Mouse (Mus musculus): ENCODE measurements around the gene Cst9. TPM values are rescaled to one million over a fixed set of nuclear protein-coding genes. Genes with fewer than 3 reads are reported as not detected.
A peak's percentile ranks its signal among the peaks of the same experiment; 100 is the strongest.

The Cst9 gene
- total RNA-seq (2014; fragmentation: Nextera tagmentation) (not detected in 2 replicates), total RNA-seq (2017) (not detected in 2 replicates)

DNA sequence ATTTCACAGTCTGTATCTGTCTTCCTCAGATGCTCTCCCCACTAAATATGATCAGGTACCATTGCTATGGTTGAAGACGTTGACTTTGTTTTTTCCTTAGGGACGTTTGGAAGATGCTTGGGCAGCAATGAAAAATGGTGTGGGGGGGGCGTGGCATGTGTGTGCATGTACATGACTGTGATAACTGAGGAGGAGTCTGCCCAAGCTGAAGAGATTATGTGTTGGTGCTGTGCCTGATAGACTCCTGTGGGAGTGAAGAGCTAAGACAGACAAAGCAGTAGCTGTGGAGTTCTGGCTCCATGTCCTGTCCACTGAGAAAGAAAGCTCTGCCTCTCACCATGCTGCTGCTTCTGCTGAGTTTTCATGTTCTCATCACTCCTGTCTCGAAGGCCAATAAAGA is at the start of gene Cst9:
TSS of gene Cst9 (plus strand) at position 236 of the 400 bp plus-strand sequence.
- ATAC-seq (replicated peaks; ENCODE audit: low FRiP score, low TSS enrichment, poor library complexity, severe bottlenecking): no peak

DNA sequence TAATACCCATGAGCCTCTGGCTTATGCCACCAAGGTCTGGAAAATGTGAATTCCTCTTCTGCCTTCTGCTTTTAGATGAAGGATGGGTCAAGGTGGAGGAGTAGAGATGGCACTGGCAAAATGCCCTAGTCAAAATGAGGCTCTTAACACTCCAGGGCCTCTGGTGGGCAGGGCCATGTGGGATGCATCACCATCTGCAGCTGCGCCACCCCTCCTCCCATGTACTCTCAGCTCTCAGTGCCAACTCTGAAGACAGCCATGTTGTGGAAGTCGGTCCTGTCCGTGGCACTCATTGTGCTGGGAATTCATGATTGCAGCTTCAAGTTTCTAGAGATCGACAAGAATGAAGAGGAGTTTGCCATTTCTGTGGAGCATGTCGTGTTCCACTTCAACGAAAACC is 45.8 kb upstream of the Cst9 start, which contains the start of gene Cst12:
TSS of gene Cst12 (plus strand) at position 220 of the 400 bp plus-strand sequence.
- no peak for ATAC-seq (replicated peaks; ENCODE audit: low FRiP score, low TSS enrichment, poor library complexity, severe bottlenecking)

DNA sequence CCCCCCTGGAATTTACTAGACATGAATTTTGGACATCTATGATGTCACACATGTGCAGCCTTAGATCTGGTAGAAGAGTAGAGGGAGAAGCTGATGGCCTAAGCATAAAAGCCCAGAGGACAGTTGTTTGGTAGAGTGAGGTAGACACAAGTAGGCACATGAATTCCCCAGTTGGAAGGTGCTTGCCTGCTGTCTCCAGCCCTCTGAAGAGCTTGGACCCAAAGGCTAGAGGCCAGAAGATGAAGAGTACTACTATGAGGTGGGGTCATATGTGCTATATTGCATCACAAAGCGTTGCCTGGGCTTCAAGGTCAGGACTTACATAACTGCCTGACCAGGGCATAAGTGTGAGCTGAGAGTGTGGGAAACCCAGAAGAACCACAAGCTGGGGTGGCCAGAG is 36.5 kb upstream of the Cst9 start, which contains the start of gene Cst8:
TSS of gene Cst8 (plus strand) at position 301 of the 400 bp plus-strand sequence.
- no peak for ATAC-seq (replicated peaks; ENCODE audit: low FRiP score, low TSS enrichment, poor library complexity, severe bottlenecking)

DNA sequence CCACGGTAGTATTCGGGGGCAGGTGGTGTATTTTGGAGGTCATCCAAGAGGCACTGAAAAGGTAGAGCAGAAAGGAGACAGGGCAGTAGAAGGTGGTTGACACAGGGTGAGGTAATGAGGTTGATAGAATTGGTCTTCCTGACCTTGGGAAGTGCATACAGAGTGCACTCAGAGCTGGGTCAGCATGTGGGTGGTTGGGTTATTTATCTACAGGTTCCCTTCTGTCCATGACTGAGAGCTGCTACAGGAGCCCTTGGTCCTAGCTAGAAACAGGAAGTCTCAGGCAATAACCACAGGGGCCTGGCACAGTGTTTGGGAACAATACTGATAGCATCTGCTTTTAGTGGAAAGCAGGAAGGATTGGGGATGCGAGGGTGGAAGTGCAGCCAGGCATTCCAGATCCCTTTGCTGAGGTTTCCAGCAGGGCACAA is 33.4 kb upstream of the Cst9 start:
- no peak for ATAC-seq (replicated peaks; ENCODE audit: low FRiP score, low TSS enrichment, poor library complexity, severe bottlenecking)

DNA sequence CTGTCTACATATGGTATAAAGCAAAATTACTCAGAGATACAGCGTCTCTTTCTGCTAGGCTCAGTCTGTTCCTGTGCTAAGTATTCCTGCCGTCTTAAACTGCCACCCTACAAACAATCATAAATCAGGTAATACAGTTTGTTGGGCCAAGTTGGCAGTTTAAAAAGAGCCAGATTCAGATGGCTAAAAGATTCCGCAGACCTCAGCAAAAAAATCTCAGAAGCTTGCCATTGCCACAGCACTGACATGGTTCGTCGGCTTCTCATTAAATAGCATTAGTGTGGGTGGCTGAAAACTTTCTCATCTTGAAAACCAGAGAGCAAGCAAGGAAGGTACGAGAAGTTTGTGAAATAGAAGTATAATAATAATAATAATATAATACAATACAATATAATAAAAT is 28.3 kb upstream of the Cst9 start:
- no peak for ATAC-seq (replicated peaks; ENCODE audit: low FRiP score, low TSS enrichment, poor library complexity, severe bottlenecking)

DNA sequence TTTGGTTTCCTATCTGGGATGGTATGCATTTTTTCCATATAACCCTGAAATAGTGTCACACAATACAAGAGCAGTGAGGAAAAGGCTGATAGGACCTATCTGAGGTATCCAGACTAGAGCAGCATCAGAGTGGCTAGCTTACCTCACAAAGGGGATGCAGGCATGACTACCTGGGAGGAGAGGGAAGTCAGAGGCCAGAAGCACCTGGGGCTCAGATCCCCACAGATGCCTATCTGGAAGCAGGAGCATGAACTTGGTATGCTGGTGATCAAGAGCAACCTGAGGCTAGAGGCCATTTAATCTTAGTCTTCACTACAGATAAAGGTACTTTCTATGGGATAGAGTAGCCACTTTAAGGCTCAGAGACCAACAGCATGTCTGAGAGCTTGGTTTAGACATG is 15.0 kb upstream of the Cst9 start, which contains the start of gene Cst13:
TSS of gene Cst13 (plus strand) at position 173 of the 400 bp plus-strand sequence.
- ATAC-seq (replicated peaks; ENCODE audit: low FRiP score, low TSS enrichment, poor library complexity, severe bottlenecking): no peak

DNA sequence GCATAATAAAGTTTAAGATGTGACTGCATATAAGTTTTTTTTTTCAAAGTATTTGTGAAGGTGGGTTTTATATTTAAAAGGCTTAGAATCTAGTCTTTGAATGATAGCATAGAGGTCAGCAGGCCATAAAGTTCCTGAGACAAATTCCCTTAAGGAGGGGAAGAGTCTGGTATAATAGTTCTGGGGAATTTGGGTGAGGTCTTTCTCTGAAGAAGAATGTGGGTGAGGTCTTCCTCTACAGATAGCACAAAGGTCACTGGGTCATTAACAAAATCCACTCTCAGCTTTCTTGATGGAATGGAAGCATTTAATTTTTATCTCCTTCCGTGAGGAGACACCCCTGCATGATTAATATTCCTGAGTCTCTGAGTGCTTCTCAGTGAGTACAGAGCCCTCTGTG is 9.0 kb upstream of the Cst9 start:
- ATAC-seq (replicated peaks; ENCODE audit: low FRiP score, low TSS enrichment, poor library complexity, severe bottlenecking): no peak

DNA sequence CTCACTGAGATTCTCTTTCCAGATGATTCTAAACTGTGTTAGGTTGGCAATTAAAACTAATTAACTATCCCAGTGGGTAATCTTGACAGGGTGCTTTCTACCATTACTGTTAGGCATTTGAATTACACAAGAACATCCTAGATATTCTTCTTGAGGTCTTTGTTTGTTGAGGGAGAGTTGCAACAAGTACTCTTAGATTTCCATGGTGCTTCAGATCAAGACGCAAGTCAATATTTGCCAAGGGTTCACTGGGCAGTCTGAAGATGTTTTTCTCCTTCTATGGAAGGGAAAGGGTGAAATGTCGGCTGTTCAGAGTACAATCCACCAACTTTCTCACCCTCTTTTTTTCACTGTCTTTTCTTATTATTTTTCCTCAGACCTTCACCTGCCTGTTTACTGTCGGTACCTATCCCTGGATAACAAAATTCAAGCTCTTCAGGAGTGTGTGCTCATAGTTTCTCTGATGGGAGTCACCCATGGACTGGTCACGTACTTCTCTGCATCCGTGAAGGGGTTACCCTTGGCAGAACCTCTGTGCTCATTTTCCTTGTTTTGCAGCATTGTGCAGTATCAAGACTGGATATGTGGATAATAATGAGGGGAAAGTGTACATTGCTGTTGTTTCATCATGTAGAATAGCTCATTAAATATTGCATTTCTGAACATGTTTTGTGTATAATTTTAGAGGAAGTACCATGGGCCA is 3.3 kb downstream of the Cst9 start:
- no peak for ATAC-seq (replicated peaks; ENCODE audit: low FRiP score, low TSS enrichment, poor library complexity, severe bottlenecking)

DNA sequence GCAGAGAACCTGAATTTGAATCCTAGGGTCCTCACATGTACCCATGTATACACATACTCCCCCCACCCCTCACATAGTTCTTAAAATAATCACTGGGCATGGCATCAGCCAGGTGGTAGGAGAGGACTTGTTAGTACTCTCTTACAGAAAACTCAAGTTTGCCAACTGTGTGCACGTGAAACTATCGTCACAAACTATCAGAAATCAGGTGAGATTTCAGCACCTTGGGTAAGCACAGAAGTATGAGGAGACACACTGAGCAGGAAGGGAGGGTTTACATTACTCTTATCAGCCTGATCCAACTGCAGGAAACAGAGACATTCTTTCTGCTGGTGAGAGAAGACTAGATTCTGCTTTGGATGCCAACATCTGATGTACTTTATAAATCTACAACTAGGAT is 4.3 kb downstream of the Cst9 start:
- no peak for ATAC-seq (replicated peaks; ENCODE audit: low FRiP score, low TSS enrichment, poor library complexity, severe bottlenecking)

DNA sequence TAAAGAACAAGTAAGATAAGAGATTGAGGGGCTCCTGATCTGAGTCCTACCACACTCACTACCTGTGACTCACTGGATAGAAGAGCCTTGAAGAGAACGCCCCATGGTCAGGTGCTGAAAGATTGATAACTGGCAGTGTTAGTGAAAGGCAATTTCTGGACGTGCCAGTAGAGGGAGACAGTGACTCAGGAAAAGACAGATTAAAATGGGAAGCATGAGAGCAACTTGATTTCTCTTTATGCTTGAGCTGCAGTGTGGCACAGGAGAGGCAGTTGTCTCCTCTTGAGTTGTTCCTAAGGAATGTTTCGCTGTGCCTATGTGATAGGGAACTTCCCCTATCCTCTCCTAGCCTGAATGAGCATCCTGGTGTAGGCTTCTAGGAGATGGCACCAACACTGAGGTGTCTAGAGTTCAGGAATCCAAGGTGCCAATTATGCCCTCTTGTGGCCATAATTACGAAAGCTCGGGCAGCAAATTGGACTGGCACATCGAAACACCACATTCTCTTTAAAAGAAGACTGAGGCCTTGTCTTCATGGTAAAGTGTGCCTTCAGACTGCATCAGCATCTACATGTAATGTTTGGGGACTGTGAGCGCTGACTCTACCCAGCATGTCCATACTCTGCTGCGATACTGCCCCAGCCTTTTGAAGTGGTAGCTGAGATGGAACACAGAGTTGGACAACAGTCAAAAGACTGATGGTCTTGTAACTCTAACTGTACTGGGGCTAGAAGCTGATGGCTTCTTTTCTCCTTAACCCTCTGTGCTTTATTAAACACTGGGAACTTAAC is 16.4 kb downstream of the Cst9 start:
- peak; percentile 97 for ATAC-seq (replicated peaks; ENCODE audit: low FRiP score, low TSS enrichment, poor library complexity, severe bottlenecking)

DNA sequence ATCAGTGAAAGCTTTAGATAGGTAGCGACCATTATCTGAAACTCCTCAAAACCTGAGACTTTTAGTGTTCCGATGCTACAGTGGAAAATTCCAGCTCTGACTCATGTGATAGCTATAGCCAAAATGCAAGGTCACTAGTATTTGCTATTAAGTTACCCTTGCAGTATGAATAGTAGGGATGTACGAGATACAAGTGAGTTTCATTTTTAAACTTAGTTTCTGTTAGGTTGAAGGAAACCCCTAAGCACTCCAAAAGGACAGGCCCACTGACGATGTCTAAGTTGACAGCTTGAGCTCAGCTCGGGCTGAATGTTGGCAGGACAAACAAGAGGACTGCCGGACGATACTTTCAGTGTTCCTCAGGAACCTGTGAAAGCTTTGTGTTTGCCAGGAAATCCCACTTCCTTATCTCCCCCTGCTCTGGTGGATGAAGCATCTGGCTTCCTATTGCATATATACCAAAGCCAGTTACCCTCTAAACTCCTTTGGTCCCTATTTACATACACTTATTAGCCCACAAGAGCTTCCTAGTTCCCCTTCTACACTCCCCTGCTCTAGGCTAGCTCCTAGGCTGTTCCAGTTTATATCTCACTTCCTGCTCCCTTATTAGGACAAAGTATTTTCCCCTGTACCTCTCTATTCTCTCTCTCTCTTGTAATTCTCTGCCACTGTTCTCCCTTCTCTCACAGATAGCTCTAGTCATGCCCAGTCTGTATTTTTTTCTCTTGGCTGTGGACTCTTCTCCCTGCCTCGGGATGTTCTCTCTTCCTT is 21.9 kb downstream of the Cst9 start:
- ATAC-seq (replicated peaks; ENCODE audit: low FRiP score, low TSS enrichment, poor library complexity, severe bottlenecking): 0 out of 2 replicates have a peak, but pooled peaks have one; percentile 26

DNA sequence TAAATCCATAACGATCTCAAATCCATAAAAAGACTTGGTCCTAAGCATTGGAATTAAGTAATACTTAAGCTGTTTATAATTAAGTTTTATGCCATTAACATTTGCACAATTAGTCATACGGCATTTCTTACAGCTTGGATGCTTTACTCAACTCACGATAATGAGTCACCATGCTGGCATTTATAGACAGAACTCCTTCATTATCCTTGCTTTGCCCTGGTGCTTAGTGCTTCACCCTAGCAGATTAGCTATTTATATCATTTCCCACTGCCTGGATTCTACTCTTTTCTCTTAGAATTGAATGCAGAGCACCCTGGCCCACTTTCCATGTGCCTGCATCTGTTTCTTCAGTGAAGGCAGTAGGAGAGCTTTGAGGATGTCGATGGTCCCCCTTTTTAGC is 22.6 kb downstream of the Cst9 start:
- ATAC-seq (replicated peaks; ENCODE audit: low FRiP score, low TSS enrichment, poor library complexity, severe bottlenecking): no peak

DNA sequence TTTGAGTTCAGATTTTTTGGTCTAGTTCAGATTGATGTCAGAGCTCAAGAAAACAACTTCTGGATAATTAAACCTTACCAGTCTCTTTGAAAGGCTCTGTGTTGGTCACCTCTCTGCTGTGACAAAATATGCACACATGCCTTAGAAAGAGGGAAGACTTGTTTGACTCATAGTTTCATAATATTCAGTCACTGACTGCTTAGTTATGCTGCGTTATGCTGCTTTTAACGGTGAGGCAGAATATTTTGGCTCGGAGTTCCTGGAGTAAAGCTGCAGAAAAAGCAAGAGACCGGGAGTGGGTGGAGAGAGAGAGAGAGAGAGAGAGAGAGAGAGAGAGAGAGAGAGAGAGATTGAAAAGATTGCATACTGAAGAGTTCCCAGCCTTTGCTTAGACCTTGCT is 26.0 kb downstream of the Cst9 start:
- no peak for ATAC-seq (replicated peaks; ENCODE audit: low FRiP score, low TSS enrichment, poor library complexity, severe bottlenecking)

DNA sequence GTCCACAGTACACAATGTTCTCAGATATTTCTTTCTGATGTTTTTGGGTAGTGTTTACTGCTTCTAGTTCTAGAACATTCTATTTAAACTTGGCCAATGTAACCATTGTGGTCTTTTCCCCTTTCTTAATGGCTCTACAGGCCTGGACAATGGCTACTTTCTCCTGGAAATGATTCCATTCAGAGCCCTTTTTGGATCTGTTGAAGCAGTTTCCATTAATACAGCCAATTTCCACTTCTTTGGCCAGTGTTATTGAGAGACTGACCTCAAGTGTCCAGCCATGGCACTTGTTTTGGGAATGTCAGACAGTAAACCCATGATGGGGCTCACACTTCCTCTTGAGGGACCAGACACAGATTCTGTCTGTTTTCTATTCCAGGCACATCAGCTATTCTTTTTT is 26.7 kb downstream of the Cst9 start:
- no peak for ATAC-seq (replicated peaks; ENCODE audit: low FRiP score, low TSS enrichment, poor library complexity, severe bottlenecking)

DNA sequence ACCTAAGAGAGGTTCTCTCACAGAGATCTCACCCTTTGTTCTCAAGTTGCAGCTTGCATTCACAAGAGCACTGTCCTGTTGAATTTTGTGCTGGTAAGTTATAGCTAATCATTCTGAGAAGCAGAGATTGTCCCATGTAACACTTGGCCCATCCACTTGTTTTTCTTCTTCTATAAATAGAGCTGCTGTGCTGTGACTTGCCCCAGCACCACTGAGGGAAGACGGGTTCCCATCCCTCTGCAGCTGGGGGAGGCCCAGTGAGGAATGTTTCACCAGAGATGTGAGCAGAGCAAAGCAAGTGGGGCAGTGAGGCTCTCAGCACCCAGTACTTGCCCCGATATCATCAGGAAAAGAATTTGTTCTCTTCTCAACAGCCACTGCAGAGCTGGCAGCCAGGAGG is 30.0 kb downstream of the Cst9 start, which contains the start of gene 9230104L09Rik:
TSS of gene 9230104L09Rik (minus strand) at position 73 of the 400 bp plus-strand sequence.
- ATAC-seq (replicated peaks; ENCODE audit: low FRiP score, low TSS enrichment, poor library complexity, severe bottlenecking): no peak

DNA sequence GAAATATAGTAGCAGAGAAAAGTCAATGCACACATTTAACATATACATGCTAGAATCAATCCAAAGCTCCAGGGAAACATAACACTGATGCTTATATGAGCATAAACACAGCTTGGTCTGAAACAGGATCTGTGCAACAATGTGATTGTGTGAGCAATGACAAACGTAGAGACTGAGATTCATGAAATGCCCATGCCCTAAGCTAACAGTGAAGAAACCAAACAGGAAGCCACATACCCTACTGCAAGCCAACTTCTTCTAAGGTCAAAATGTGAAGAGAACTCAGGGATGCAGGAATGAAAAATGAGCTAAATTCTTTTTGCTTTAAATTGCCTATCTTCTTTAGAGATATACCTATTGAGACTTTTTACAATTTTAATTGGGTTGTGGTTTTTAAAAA is 34.0 kb downstream of the Cst9 start:
- ATAC-seq (replicated peaks; ENCODE audit: low FRiP score, low TSS enrichment, poor library complexity, severe bottlenecking): no peak

DNA sequence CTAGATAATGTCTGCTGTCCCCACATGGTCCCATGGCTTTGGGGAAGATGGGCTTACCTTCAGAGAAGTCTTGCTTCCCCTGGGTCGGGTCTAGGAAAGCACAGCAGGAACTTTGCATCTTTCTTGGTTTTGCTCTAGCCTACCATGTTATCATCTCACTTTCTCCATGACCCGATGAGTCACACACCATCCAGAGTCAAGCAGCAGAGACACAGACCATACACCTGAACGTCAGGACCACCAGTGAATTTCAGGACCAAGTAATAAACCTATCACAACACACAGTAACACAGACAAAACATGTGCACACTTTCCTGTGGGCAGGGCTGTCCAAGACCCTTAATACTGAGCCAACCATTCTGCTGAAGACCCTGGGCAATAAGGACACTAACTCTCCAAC is 35.6 kb downstream of the Cst9 start:
- ATAC-seq (replicated peaks; ENCODE audit: low FRiP score, low TSS enrichment, poor library complexity, severe bottlenecking): no peak

DNA sequence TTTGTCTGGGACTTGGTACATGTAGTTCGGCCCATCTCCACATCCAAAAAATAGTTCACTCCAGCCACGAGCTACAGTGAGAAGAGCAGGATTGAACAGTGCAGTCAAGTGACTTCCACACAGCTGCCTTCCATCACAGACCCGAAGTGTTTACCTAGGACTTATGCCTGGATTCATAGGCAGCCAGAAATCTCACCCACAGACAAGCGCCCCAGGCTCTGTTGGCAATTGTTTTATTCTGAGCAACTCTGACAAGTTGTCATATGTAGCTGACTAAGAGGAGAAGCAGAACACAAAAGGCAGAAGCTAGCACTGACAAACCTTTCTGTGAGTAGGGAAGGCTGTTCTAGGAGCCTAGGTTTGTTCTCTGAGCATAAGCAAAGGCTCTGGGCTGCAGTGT is 37.9 kb downstream of the Cst9 start:
- ATAC-seq (replicated peaks; ENCODE audit: low FRiP score, low TSS enrichment, poor library complexity, severe bottlenecking): no peak

DNA sequence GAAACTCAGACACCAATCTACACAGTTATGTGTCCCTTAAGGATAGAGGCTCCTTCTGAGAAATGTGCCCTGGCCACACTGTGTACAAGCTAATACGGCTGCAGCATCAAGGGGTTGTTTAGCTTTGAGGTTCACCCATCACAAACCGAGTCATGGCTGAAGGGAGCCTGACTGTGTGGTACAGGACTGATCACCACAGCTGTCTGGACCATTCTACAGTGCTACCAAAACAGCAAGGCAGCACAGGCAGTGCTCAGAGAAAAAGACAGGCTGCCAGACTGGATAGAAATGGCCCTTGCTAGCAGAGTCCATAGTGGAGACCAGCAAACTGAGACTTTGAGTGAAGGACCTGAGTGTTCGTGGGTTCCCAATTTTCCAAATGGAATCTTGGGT is 39.3 kb downstream of the Cst9 start:
- ATAC-seq (replicated peaks; ENCODE audit: low FRiP score, low TSS enrichment, poor library complexity, severe bottlenecking): 0 out of 2 replicates have a peak, but pooled peaks have one; percentile 11
